Mouse (Mus musculus) embryonic facial prominence, embryonic 14.5 days (tissue): Measurements from ENCODE around the gene Myo10. TPM values are rescaled to one million over a fixed set of nuclear protein-coding genes. Genes with fewer than 3 reads are reported as not detected.

Source experiments
- ATAC-seq: fragments of 200-750 bp; cut with Nextera tagmentation; 2 replicates; pipeline ENCODE4 v1.8.0; 2017; ENCODE audit warnings: low read depth, moderate number of reproducible peaks, moderate TSS enrichment
- DNase-seq: peaks from one replicate; pipeline ENCODE4 v3.0.0-alpha.2; 2015; ENCODE audit warnings: low spot score
- H3K27ac ChIP-seq: fragments of 300-500 bp; sonication (generic); replicated peaks from 2 replicates; pipeline ENCODE4 v1.5.1; 2014; ENCODE audit warnings: low read depth, mild to moderate bottlenecking, low read length, moderate library complexity
- H3K27me3 ChIP-seq: fragments of 300-500 bp; sonication (generic); replicated peaks from 2 replicates; pipeline ENCODE4 v1.6.1; 2014; ENCODE audit warnings: low read length; ENCODE audit not compliant: control insufficient read depth, insufficient read depth
- H3K36me3 ChIP-seq: fragments of 300-500 bp; sonication (generic); 2 replicates; pipeline ENCODE4 v1.6.1; 2014; ENCODE audit warnings: low read length, mixed read lengths; ENCODE audit not compliant: control insufficient read depth, insufficient read depth
- H3K4me1 ChIP-seq: fragments of 300-500 bp; sonication (generic); 2 replicates; pipeline ENCODE4 v1.6.1; 2014; ENCODE audit warnings: antibody characterized with exemption, low read length; ENCODE audit not compliant: control insufficient read depth, insufficient read depth
- H3K4me2 ChIP-seq: fragments of 300-500 bp; sonication (generic); 2 replicates; pipeline ENCODE4 v1.6.1; 2014; ENCODE audit warnings: low read depth, mild to moderate bottlenecking, low read length, moderate library complexity, mixed read lengths
- H3K4me3 ChIP-seq: fragments of 300-500 bp; sonication (generic); 2 replicates; pipeline ENCODE4 v1.5.1; 2014; ENCODE audit warnings: low read depth, mild to moderate bottlenecking, low read length
- H3K9ac ChIP-seq: fragments of 300-500 bp; sonication (generic); 2 replicates; pipeline ENCODE4 v1.6.1; 2014; ENCODE audit warnings: low read depth, mild to moderate bottlenecking, low read length, moderate library complexity, mixed read lengths
- H3K9me3 ChIP-seq: fragments of 300-500 bp; sonication (generic); 2 replicates; pipeline ENCODE4 v1.6.1; 2016; ENCODE audit warnings: low read length; ENCODE audit not compliant: control insufficient read depth
- WGBS: fragments of 180-500 bp; shearing (Covaris S2); extraction: QIAGEN DNeasy Blood & Tissue Kit; methylation state at CpG from one replicate; pipeline ENCODE4 v1.1.7; 2014; 5-methylcytosine and 5-hydroxymethylcytosine counted together
- polyA plus RNA-seq: library from polyadenylated mRNA; unstranded; fragments of >200 nt; fragmentation: Nextera tagmentation; extraction: Ambion mirVana; gene quantifications from 2 replicates; pipeline ENCODE4 v1.2.1, GENCODE M21; 2014

Myo10 gene
- polyA plus RNA-seq, 1 experiment from 2014 or later, result 41.8 TPM

- peaks cover 11% of the 10 kb centered on the region; the same call in 1 of the 2 replicates for H3K4me1 ChIP-seq
- WGBS, result 27% methylated on average over 6 of the region's 6 CpGs
- peak overlapping the region; percentile 10; the same call in 1 of the 2 replicates for H3K4me2 ChIP-seq
- no peak overlapping the region for H3K4me3 ChIP-seq
- no peak overlapping the region for H3K27ac ChIP-seq
- ATAC-seq (peak; percentile 67), DNase-seq (peak; percentile 73)
- no peak overlapping the region for H3K9ac ChIP-seq
- no peaks in the 10 kb centered on the region for H3K27me3 ChIP-seq
- H3K9me3 ChIP-seq, result no peaks in the 10 kb centered on the region
- H3K36me3 ChIP-seq, result no peaks in the 10 kb centered on the region
Measured at GRCm38 (mm10) chr15:25603286-25603685, 19.0 kb upstream of the Myo10 start.

GRCm38 (mm10) chr15:25604231-25604630 is 18.1 kb upstream of the Myo10 start:
- Histone ChIP-seq H3K36me3 (no peaks in the 10 kb centered on the region), H3K27me3 (no peaks in the 10 kb centered on the region), H3K9ac (no peak overlapping the region), H3K9me3 (no peaks in the 10 kb centered on the region), H3K27ac (no peak overlapping the region), H3K4me3 (no peak overlapping the region), H3K4me2 (no peak overlapping the region), H3K4me1 (peaks cover 11% of the 10 kb centered on the region; the same call in 1 of the 2 replicates)
- DNase-seq, result no peak
- no peak for ATAC-seq
- 77% methylated on average over 1 of the region's 1 CpGs for WGBS

- Histone ChIP-seq H3K27me3 (no peaks in the 10 kb centered on the region), H3K4me3 (no peak overlapping the region)
Measured at GRCm38 (mm10) chr15:25605376-25605775, 16.9 kb upstream of the Myo10 start.

GRCm38 (mm10) chr15:25608742-25609141 is 13.6 kb upstream of the Myo10 start:
- H3K4me1 ChIP-seq, result peaks cover 8% of the 10 kb centered on the region; the same call in 1 of the 2 replicates
- no peaks in the 10 kb centered on the region for H3K36me3 ChIP-seq
- no peaks in the 10 kb centered on the region for H3K9me3 ChIP-seq
- H3K4me2 ChIP-seq, result no peak overlapping the region
- DNase-seq (no peak), ATAC-seq (no peak)
- H3K9ac ChIP-seq, result no peak overlapping the region
- no peaks in the 10 kb centered on the region for H3K27me3 ChIP-seq
- no peak overlapping the region for H3K27ac ChIP-seq
- H3K4me3 ChIP-seq, result no peak overlapping the region
- WGBS, result 76% methylated on average over 3 of the region's 3 CpGs

More at GRCm38 (mm10) chr15:25605376-25605775, 16.9 kb upstream of the Myo10 start:
- no peak for ATAC-seq
- no peak overlapping the region for H3K9ac ChIP-seq
- H3K9me3 ChIP-seq, result no peaks in the 10 kb centered on the region
- H3K4me2 ChIP-seq, result no peak overlapping the region
- DNase-seq, result no peak
- peaks cover 11% of the 10 kb centered on the region; the same call in 1 of the 2 replicates for H3K4me1 ChIP-seq
- H3K36me3 ChIP-seq, result no peaks in the 10 kb centered on the region
- WGBS, result 85% methylated on average over 4 of the region's 4 CpGs
- H3K27ac ChIP-seq, result no peak overlapping the region

GRCm38 (mm10) chr15:25609253-25609652 is 13.1 kb upstream of the Myo10 start:
- Histone ChIP-seq H3K36me3 (no peaks in the 10 kb centered on the region), H3K9ac (no peak overlapping the region), H3K4me3 (no peak overlapping the region), H3K9me3 (no peaks in the 10 kb centered on the region), H3K4me2 (no peak overlapping the region), H3K4me1 (peaks cover 8% of the 10 kb centered on the region; the same call in 1 of the 2 replicates), H3K27ac (no peak overlapping the region), H3K27me3 (no peaks in the 10 kb centered on the region)
- DNase-seq (no peak), ATAC-seq (no peak)
- 76% methylated on average over 10 of the region's 10 CpGs for WGBS

GRCm38 (mm10) chr15:25611178-25611577 is 11.1 kb upstream of the Myo10 start:
- Histone ChIP-seq H3K4me2 (no peak overlapping the region), H3K4me1 (peaks cover 6% of the 10 kb centered on the region; the same call in 1 of the 2 replicates), H3K9ac (no peak overlapping the region), H3K27ac (no peak overlapping the region), H3K4me3 (no peak overlapping the region), H3K9me3 (no peaks in the 10 kb centered on the region), H3K36me3 (no peaks in the 10 kb centered on the region), H3K27me3 (no peaks in the 10 kb centered on the region)
- WGBS, result 75% methylated on average over 6 of the region's 6 CpGs
- ATAC-seq (no peak), DNase-seq (no peak)

GRCm38 (mm10) chr15:25620560-25620959 is 1.8 kb upstream of the Myo10 start:
- Histone ChIP-seq H3K27ac (no peak overlapping the region), H3K27me3 (no peaks in the 10 kb centered on the region), H3K4me3 (no peak overlapping the region), H3K9ac (no peak overlapping the region), H3K4me2 (no peak overlapping the region), H3K4me1 (peaks cover 11% of the 10 kb centered on the region), H3K9me3 (no peaks in the 10 kb centered on the region), H3K36me3 (no peaks in the 10 kb centered on the region)
- ATAC-seq, result no peak
- DNase-seq, result no peak
- WGBS, result 66% methylated on average over 4 of the region's 4 CpGs

GRCm38 (mm10) chr15:25621351-25622199 is 750 bp upstream of the Myo10 start:
- H3K9me3 ChIP-seq, result no peaks in the 10 kb centered on the region
- WGBS, result 5% methylated on average over 20 of the region's 20 CpGs
- H3K36me3 ChIP-seq, result no peaks in the 10 kb centered on the region
- ATAC-seq (no peak; the same call in 1 of the 2 replicates), DNase-seq (no peak)
- H3K9ac ChIP-seq, result peak overlapping the region; percentile 46; the same call in 1 of the 2 replicates
- H3K27ac ChIP-seq, result peak overlapping the region; percentile 35; the same call in 1 of the 2 replicates
- H3K4me1 ChIP-seq, result peaks cover 21% of the 10 kb centered on the region
- H3K4me2 ChIP-seq, result peak overlapping the region; percentile 70
- H3K4me3 ChIP-seq, result peak overlapping the region; percentile 76
- H3K27me3 ChIP-seq, result no peaks in the 10 kb centered on the region
